In the genomic region with DNA sequence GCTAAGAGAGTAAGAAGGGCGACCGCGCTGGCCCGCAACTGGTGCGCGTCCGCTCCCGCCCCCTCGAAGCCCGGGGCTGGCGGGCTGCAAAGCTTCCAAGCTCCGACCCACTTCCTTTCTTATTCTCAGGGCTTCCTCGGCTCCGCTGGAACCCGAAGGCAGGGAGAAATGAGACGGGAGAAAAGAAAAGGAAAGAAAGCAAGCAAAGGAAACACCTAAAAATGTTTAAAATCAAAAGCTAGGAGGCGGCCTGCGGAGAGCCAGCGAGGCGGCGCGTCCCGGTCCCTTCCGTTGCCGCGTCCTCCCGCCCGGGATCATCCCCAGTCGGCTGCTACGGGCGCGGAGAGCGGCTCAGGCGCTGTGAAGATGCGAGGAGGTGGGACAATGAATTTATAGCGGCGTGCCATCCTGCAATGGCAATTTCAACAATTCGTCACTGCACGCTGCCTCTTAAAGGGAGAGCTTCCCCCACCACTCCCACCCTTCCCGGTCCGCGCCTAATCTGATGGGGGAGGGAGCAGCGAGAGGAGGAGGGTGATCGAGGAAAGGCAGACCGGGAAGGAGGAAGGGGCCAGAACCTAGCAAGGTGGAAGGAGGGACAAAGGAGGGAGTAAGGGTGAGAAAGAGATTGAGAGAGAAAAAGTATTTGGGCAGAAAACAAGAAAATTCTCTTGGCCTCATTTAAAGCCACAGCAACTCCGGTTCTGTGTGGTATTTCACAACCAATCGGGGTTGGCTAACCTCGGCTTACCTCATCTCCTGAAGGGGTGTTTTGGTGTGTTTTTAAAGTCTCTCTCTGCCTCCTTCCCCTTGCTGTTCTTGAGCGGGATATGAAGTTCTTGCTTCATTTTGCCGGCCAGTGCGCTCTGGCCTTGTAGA, we compare ENCODE assay signal across 8 mouse cellular contexts. TPM values are rescaled to one million over a fixed set of nuclear protein-coding genes. Genes with fewer than 3 reads are reported as not detected.
DNase-seq lines count a peak whose midpoint lies in the region; ATAC-seq and TF ChIP-seq lines count a peak whose summit lies in the region.

No protein-coding gene starts in this region.

- peak overlapping the region; percentile 97 for H3K4me2 ChIP-seq in forebrain, embryonic 14.5 days (ENCODE audit: low read length)

- no peaks in the 10 kb centered on the region for H3K9me3 ChIP-seq in E14TG2a.4 (ENCODE audit: low read length)
- H3K9me3 ChIP-seq in forebrain, embryonic 14.5 days (replicated peaks; ENCODE audit: control insufficient read depth, low read length) = no peaks in the 10 kb centered on the region

- peak overlapping the region; percentile 73 for H3K9ac ChIP-seq in forebrain, embryonic 14.5 days (ENCODE audit: low read length)

- H3K27me3 ChIP-seq in E14TG2a.4 (ENCODE audit: insufficient read depth, low read length) = peaks cover 57% of the 10 kb centered on the region
- no peaks in the 10 kb centered on the region for H3K27me3 ChIP-seq in forebrain, embryonic 14.5 days (replicated peaks; ENCODE audit: control insufficient read depth, insufficient read depth, low read length)

- peak; percentile 63 to 76 for DNase-seq in adrenal gland, postnatal 36 days
- DNase-seq in forebrain, embryonic 14.5 days (ENCODE audit: low spot score) = peak; percentile 72
- peak; percentile 70 to 71 for DNase-seq in heart, postnatal 14 days
- peak; percentile 16 to 39 for DNase-seq in layer of hippocampus, postnatal 14 days (ENCODE audit: low spot score in 2 of 2)
- DNase-seq in lung, postnatal 14 days = peak; percentile 39
- peak; percentile 31 for DNase-seq in right cerebral cortex, adult 18-20 months
- DNase-seq in thymus, postnatal 0 days (ENCODE audit: low spot score) = no peak

- no peaks in the 10 kb centered on the region for H3K36me3 ChIP-seq in E14TG2a.4 (ENCODE audit: insufficient read depth, low read length)
- no peaks in the 10 kb centered on the region for H3K36me3 ChIP-seq in forebrain, embryonic 14.5 days (ENCODE audit: control insufficient read depth, insufficient read depth, low read length)

- no peak for TF ChIP-seq CTCF in E14TG2a.4 (conservative IDR thresholded peaks at IDR 0.05; ENCODE audit: low read length)

- peak overlapping the region; percentile 40 for H3K27ac ChIP-seq in forebrain, embryonic 14.5 days (ENCODE audit: low read depth, low read length)

- H3K4me3 ChIP-seq in E14TG2a.4 (replicated peaks; ENCODE audit: low read length) = peak overlapping the region; percentile 72
- H3K4me3 ChIP-seq in forebrain, embryonic 14.5 days (ENCODE audit: low read depth, low read length) = peak overlapping the region; percentile 48

- intact Hi-C loops in heart, postnatal 14 days (cut with DNase I) = loop anchor here (5.0 kb wide), 3 partner anchors 79 to 401 kb away; no protein-coding TSS in a partner anchor

- WGBS in forebrain, embryonic 14.5 days = under 1% methylated on average over 50 of the region's 51 CpGs

- peaks cover 17% of the 10 kb centered on the region for H3K4me1 ChIP-seq in E14TG2a.4 (replicated peaks; ENCODE audit: low read depth, low read length)
- peaks cover 9% of the 10 kb centered on the region for H3K4me1 ChIP-seq in forebrain, embryonic 14.5 days (ENCODE audit: control insufficient read depth, insufficient read depth, low read length)

- ATAC-seq in forebrain, embryonic 14.5 days = peak; percentile 77

RNA-seq across cellular contexts. Expression of a gene that starts 0.7 kb away (rescaled TPM):
- total RNA-seq in adrenal gland, postnatal 36 days (2021) = 10 to 100 TPM in 1 of 2 experiments, 1 to 10 TPM in 1; 8.3 to 11.2 TPM
- 1.5 and 1.6 TPM in 2 replicates for polyA plus RNA-seq in forebrain, embryonic 14.5 days (2014; fragmentation: Nextera tagmentation; extraction: Ambion mirVana)
- total RNA-seq in heart, postnatal 14 days (2021) = 10 to 100 TPM; 13.5 to 15.5 TPM
- 1 to 10 TPM; 1.2 to 1.6 TPM for total RNA-seq in layer of hippocampus, postnatal 14 days (2021)
- polyA plus RNA-seq in thymus, postnatal 0 days (2015; fragmentation: Nextera tagmentation; extraction: Ambion mirVana) = 1.1 and 1.3 TPM in 2 replicates
